Mouse (Mus musculus) small intestine, adult 2 months (tissue): ENCODE data around the gene Clk1.

Source experiments
- CTCF ChIP-seq: fragments of 200-500 bp; IDR thresholded peaks from 2 replicates; pipeline ENCODE4 v1.5.1; 2012; ENCODE audit warnings: low read depth, mild to moderate bottlenecking, control low read depth, inconsistent platforms, low read length, moderate library complexity, mixed read lengths; ENCODE audit not compliant: insufficient replicate concordance, insufficient read length; ENCODE audit errors: extremely low read depth
- POLR2A ChIP-seq: fragments of 200-500 bp; IDR thresholded peaks from 2 replicates; pipeline ENCODE4 v1.6.1; 2012; ENCODE audit warnings: low read depth, mild to moderate bottlenecking, control low read depth, inconsistent platforms, low read length, moderate library complexity

GRCm38 (mm10) chr1:58447766-58448165 lies 23.9 kb upstream of the Clk1 start:
- no peak for TF ChIP-seq CTCF
- TF ChIP-seq POLR2A, result no peak
